14 mouse cellular contexts compared by ENCODE assay signal in genomic region chr8:11061711-11062110, GRCm38 (mm10).
"Had no signal": no experiment of that assay in that cellular context is flagged by ENCODE, and none has a peak within 500 bp of the region (broad histone marks: within the 10 kb centered on the region; RNA-seq: fewer than 3 reads in every experiment).

No protein-coding gene starts in this region.

- H3K4me1 ChIP-seq: kidney, embryonic 15.5 days; limb, embryonic 13.5 days; lung, embryonic 15.5 days; midbrain, embryonic 10.5 days had no signal

- H3K9me3 ChIP-seq: kidney, embryonic 15.5 days; limb, embryonic 13.5 days; liver, embryonic 15.5 days; lung, embryonic 15.5 days; midbrain, embryonic 10.5 days; neural tube, embryonic 15.5 days; stomach, embryonic 15.5 days had no signal

- H3K4me3 ChIP-seq: kidney, embryonic 15.5 days; limb, embryonic 13.5 days; liver, embryonic 15.5 days; lung, embryonic 15.5 days; midbrain, embryonic 10.5 days; myocyte; neural tube, embryonic 15.5 days; stomach, embryonic 15.5 days had no signal

- DNase-seq: kidney, adult 18-20 months; kidney, postnatal 14 days; left cerebral cortex, postnatal 4 days; midbrain, embryonic 14.5 days; thymus, adult 2 months; thymus, postnatal 25 days had no signal

- H3K27me3 ChIP-seq: liver, embryonic 15.5 days; lung, embryonic 15.5 days; neural tube, embryonic 15.5 days; stomach, embryonic 15.5 days had no signal

- H3K27ac ChIP-seq: kidney, embryonic 15.5 days; limb, embryonic 13.5 days; liver, embryonic 15.5 days; lung, embryonic 15.5 days; midbrain, embryonic 10.5 days; neural tube, embryonic 15.5 days; stomach, embryonic 15.5 days had no signal

- H3K36me3 ChIP-seq: kidney, embryonic 15.5 days; limb, embryonic 13.5 days; liver, embryonic 15.5 days; lung, embryonic 15.5 days; midbrain, embryonic 10.5 days; neural tube, embryonic 15.5 days; stomach, embryonic 15.5 days had no signal
